Mouse (Mus musculus): ENCODE measurements at regions not wholly inside any gene's neighbourhood (a gene's known extent, or its start where the extent isn't known, plus 50 kb on each side); places are given as distances from the start of the nearest gene placed in this dataset.

GRCm38 (mm10) chr11:22684576-22684975 lies 172.7 kb downstream of the Tmem17 start:
- H3K36me3 ChIP-seq (replicated peaks) = no peaks in the 10 kb centered on the region
- H3K27me3 ChIP-seq (replicated peaks; ENCODE audit: low read depth, poor library complexity, severe bottlenecking) = no peaks in the 10 kb centered on the region
- H3K4me1 ChIP-seq = no peaks in the 10 kb centered on the region
- no peak overlapping the region for H3K4me3 ChIP-seq
- 93% methylated on average over 4 of the region's 4 CpGs for WGBS
- H3K9me3 ChIP-seq = no peaks in the 10 kb centered on the region
- no peak overlapping the region for H3K27ac ChIP-seq (replicated peaks)
- DNase-seq (ENCODE audit: low spot score) = no peak

GRCm38 (mm10) chr11:22690829-22691228 lies 169.9 kb downstream of the B3gnt2 start:
- no peak overlapping the region for H3K27ac ChIP-seq (replicated peaks)
- no peaks in the 10 kb centered on the region for H3K27me3 ChIP-seq (replicated peaks; ENCODE audit: low read depth, poor library complexity, severe bottlenecking)
- H3K9me3 ChIP-seq = no peaks in the 10 kb centered on the region
- no peaks in the 10 kb centered on the region for H3K4me1 ChIP-seq
- H3K4me3 ChIP-seq = no peak overlapping the region
- no peaks in the 10 kb centered on the region for H3K36me3 ChIP-seq (replicated peaks)
- no peak for DNase-seq (ENCODE audit: low spot score)
- WGBS = 98% methylated on average over 3 of the region's 3 CpGs

GRCm38 (mm10) chr11:22692281-22692857 lies 168.4 kb downstream of the B3gnt2 start:
- no peaks in the 10 kb centered on the region for H3K36me3 ChIP-seq (replicated peaks)
- 84% methylated on average over 5 of the region's 5 CpGs for WGBS
- H3K4me1 ChIP-seq = no peaks in the 10 kb centered on the region
- no peaks in the 10 kb centered on the region for H3K27me3 ChIP-seq (replicated peaks; ENCODE audit: low read depth, poor library complexity, severe bottlenecking)
- H3K9me3 ChIP-seq = no peaks in the 10 kb centered on the region
- DNase-seq (ENCODE audit: low spot score) = no peak
- no peak overlapping the region for H3K4me3 ChIP-seq
- H3K27ac ChIP-seq (replicated peaks) = no peak overlapping the region

GRCm38 (mm10) chr11:22692941-22693341 lies 167.8 kb downstream of the B3gnt2 start:
- DNase-seq (ENCODE audit: low spot score) = no peak
- Histone ChIP-seq H3K4me1 (peaks cover under 1% of the 10 kb centered on the region; the same call in 1 of the 2 replicates), H3K27me3 (replicated peaks; ENCODE audit: low read depth, poor library complexity, severe bottlenecking) (no peaks in the 10 kb centered on the region), H3K9me3 (no peaks in the 10 kb centered on the region), H3K27ac (replicated peaks) (no peak overlapping the region), H3K36me3 (replicated peaks) (no peaks in the 10 kb centered on the region), H3K4me3 (no peak overlapping the region)
- 41% methylated on average over 1 of the region's 1 CpGs for whole genome bisulfite sequencing

- H3K4me1 ChIP-seq = peaks cover 5% of the 10 kb centered on the region
- H3K4me3 ChIP-seq = no peak overlapping the region
- 84% methylated on average over 2 of the region's 2 CpGs for WGBS
These were observed 167.4 kb downstream of the B3gnt2 start for GRCm38 (mm10) chr11:22693376-22693775.

GRCm38 (mm10) chr11:22693984-22694383 lies 166.8 kb downstream of the B3gnt2 start:
- Histone ChIP-seq H3K36me3 (replicated peaks) (no peaks in the 10 kb centered on the region), H3K9me3 (no peaks in the 10 kb centered on the region), H3K27ac (replicated peaks) (no peak overlapping the region), H3K27me3 (replicated peaks; ENCODE audit: low read depth, poor library complexity, severe bottlenecking) (no peaks in the 10 kb centered on the region), H3K4me1 (peaks cover 11% of the 10 kb centered on the region), H3K4me3 (no peak overlapping the region)
- DNase-seq (ENCODE audit: low spot score) = no peak
- 86% methylated on average over 2 of the region's 2 CpGs for WGBS

More at GRCm38 (mm10) chr11:22693376-22693775, 167.4 kb downstream of the B3gnt2 start:
- no peak overlapping the region for H3K27ac ChIP-seq (replicated peaks)
- no peaks in the 10 kb centered on the region for H3K9me3 ChIP-seq
- no peaks in the 10 kb centered on the region for H3K27me3 ChIP-seq (replicated peaks; ENCODE audit: low read depth, poor library complexity, severe bottlenecking)
- DNase-seq (ENCODE audit: low spot score) = no peak
- no peaks in the 10 kb centered on the region for H3K36me3 ChIP-seq (replicated peaks)

GRCm38 (mm10) chr11:22694829-22695228 lies 165.9 kb downstream of the B3gnt2 start:
- H3K9me3 ChIP-seq = no peaks in the 10 kb centered on the region
- 80% methylated on average over 5 of the region's 5 CpGs for WGBS
- DNase-seq (ENCODE audit: low spot score) = no peak
- H3K27ac ChIP-seq (replicated peaks) = no peak overlapping the region
- no peaks in the 10 kb centered on the region for H3K36me3 ChIP-seq (replicated peaks)
- H3K27me3 ChIP-seq (replicated peaks; ENCODE audit: low read depth, poor library complexity, severe bottlenecking) = no peaks in the 10 kb centered on the region
- H3K4me1 ChIP-seq = peaks cover 11% of the 10 kb centered on the region
- H3K4me3 ChIP-seq = no peak overlapping the region

- Histone ChIP-seq H3K4me3 (no peak overlapping the region), H3K36me3 (replicated peaks) (no peaks in the 10 kb centered on the region), H3K27ac (replicated peaks) (no peak overlapping the region), H3K9me3 (no peaks in the 10 kb centered on the region), H3K4me1 (peaks cover 11% of the 10 kb centered on the region), H3K27me3 (replicated peaks; ENCODE audit: low read depth, poor library complexity, severe bottlenecking) (no peaks in the 10 kb centered on the region)
- 91% methylated on average over 1 of the region's 1 CpGs for WGBS
- DNase-seq (ENCODE audit: low spot score) = no peak
These were observed 165.5 kb downstream of the B3gnt2 start for GRCm38 (mm10) chr11:22695237-22695636.

- Histone ChIP-seq H3K9me3 (no peaks in the 10 kb centered on the region), H3K4me3 (no peak overlapping the region), H3K27me3 (replicated peaks; ENCODE audit: low read depth, poor library complexity, severe bottlenecking) (no peaks in the 10 kb centered on the region), H3K27ac (replicated peaks) (no peak overlapping the region), H3K36me3 (replicated peaks) (no peaks in the 10 kb centered on the region), H3K4me1 (peaks cover 11% of the 10 kb centered on the region)
- WGBS = 71% methylated on average over 5 of the region's 5 CpGs
- DNase-seq (ENCODE audit: low spot score) = peak; percentile 25
These were observed 162.5 kb downstream of the B3gnt2 start for GRCm38 (mm10) chr11:22698057-22698941.

GRCm38 (mm10) chr11:22706082-22706481 lies 154.7 kb downstream of the B3gnt2 start:
- DNase-seq (ENCODE audit: low spot score) = no peak
- Histone ChIP-seq H3K4me1 (no peaks in the 10 kb centered on the region), H3K27me3 (replicated peaks; ENCODE audit: low read depth, poor library complexity, severe bottlenecking) (no peaks in the 10 kb centered on the region), H3K27ac (replicated peaks) (no peak overlapping the region), H3K4me3 (no peak overlapping the region), H3K36me3 (replicated peaks) (no peaks in the 10 kb centered on the region), H3K9me3 (no peaks in the 10 kb centered on the region)
- 80% methylated on average over 3 of the region's 3 CpGs for WGBS
